Mouse (Mus musculus): Measurements from ENCODE around the gene Fitm1. TPM values are rescaled to one million over a fixed set of nuclear protein-coding genes. Genes with fewer than 3 reads are reported as not detected.

Gene Fitm1
- polyA plus RNA-seq, 1 experiment from 2014 or later, result 46.9 TPM

GRCm38 (mm10) chr14:55596036-55596690 is 20.7 kb downstream of the Fitm1 start:
- Histone ChIP-seq H3K9ac (ENCODE audit: low read depth, low read length) (no peak overlapping the region), H3K36me3 (ENCODE audit: control insufficient read depth, insufficient read depth, low read length) (peaks cover 65% of the 10 kb centered on the region), H3K4me3 (ENCODE audit: low read depth, low read length) (no peak overlapping the region), H3K27me3 (replicated peaks; ENCODE audit: control insufficient read depth, insufficient read depth, low read length) (no peaks in the 10 kb centered on the region), H3K4me2 (ENCODE audit: low read depth, low read length) (no peak overlapping the region), H3K27ac (replicated peaks; ENCODE audit: low read depth, low read length) (no peak overlapping the region), H3K4me1 (ENCODE audit: control insufficient read depth, insufficient read depth, low read length) (peaks cover 7% of the 10 kb centered on the region), H3K9me3 (ENCODE audit: control insufficient read depth, low read length) (no peaks in the 10 kb centered on the region)
- no peak for DNase-seq (ENCODE audit: low spot score)
- no peak for ATAC-seq (ENCODE audit: low read depth)
- WGBS, result 84% methylated on average over 13 of the region's 13 CpGs

GRCm38 (mm10) chr14:55598521-55599390 is 23.3 kb downstream of the Fitm1 start:
- Histone ChIP-seq H3K36me3 (ENCODE audit: control insufficient read depth, insufficient read depth, low read length) (peaks cover 91% of the 10 kb centered on the region), H3K4me1 (ENCODE audit: control insufficient read depth, insufficient read depth, low read length) (peaks cover 3% of the 10 kb centered on the region; the same call in 1 of the 2 replicates), H3K27me3 (replicated peaks; ENCODE audit: control insufficient read depth, insufficient read depth, low read length) (no peaks in the 10 kb centered on the region), H3K9ac (ENCODE audit: low read depth, low read length) (no peak overlapping the region), H3K9me3 (ENCODE audit: control insufficient read depth, low read length) (no peaks in the 10 kb centered on the region), H3K4me2 (ENCODE audit: low read depth, low read length) (no peak overlapping the region), H3K27ac (replicated peaks; ENCODE audit: low read depth, low read length) (no peak overlapping the region), H3K4me3 (ENCODE audit: low read depth, low read length) (no peak overlapping the region)
- no peak for ATAC-seq (ENCODE audit: low read depth)
- 96% methylated on average over 21 of the region's 21 CpGs for WGBS
- DNase-seq (ENCODE audit: low spot score), result no peak

GRCm38 (mm10) chr14:55603271-55603632 is 27.8 kb downstream of the Fitm1 start, which contains the start of gene Irf9:
Irf9 (plus strand) TSS chr14:55603571.
- DNase-seq (ENCODE audit: low spot score) (no peak), ATAC-seq (ENCODE audit: low read depth) (no peak)
- peak within 1 kb of the TSS; percentile 60 for H3K9ac ChIP-seq (ENCODE audit: low read depth, low read length)
- H3K36me3 ChIP-seq (ENCODE audit: control insufficient read depth, insufficient read depth, low read length), result peaks cover 81% of the 10 kb centered on the region
- H3K4me3 ChIP-seq (ENCODE audit: low read depth, low read length), result peak within 1 kb of the TSS; percentile 42
- WGBS, result 83% methylated on average over 7 of the region's 7 CpGs
- H3K4me2 ChIP-seq (ENCODE audit: low read depth, low read length), result peak within 1 kb of the TSS; percentile 59
- no peaks in the 10 kb centered on the region for H3K27me3 ChIP-seq (replicated peaks; ENCODE audit: control insufficient read depth, insufficient read depth, low read length)
- no peaks in the 10 kb centered on the region for H3K9me3 ChIP-seq (ENCODE audit: control insufficient read depth, low read length)
- peaks cover 4% of the 10 kb centered on the region; the same call in 1 of the 2 replicates for H3K4me1 ChIP-seq (ENCODE audit: control insufficient read depth, insufficient read depth, low read length)
- peak within 1 kb of the TSS; percentile 48 for H3K27ac ChIP-seq (replicated peaks; ENCODE audit: low read depth, low read length)

- Histone ChIP-seq H3K9ac (ENCODE audit: low read depth, low read length) (peak overlapping the region; percentile 60), H3K9me3 (ENCODE audit: control insufficient read depth, low read length) (no peaks in the 10 kb centered on the region), H3K4me1 (ENCODE audit: control insufficient read depth, insufficient read depth, low read length) (peaks cover 4% of the 10 kb centered on the region; the same call in 1 of the 2 replicates), H3K4me3 (ENCODE audit: low read depth, low read length) (peak overlapping the region; percentile 42), H3K4me2 (ENCODE audit: low read depth, low read length) (peak overlapping the region; percentile 59), H3K27ac (replicated peaks; ENCODE audit: low read depth, low read length) (peak overlapping the region; percentile 48), H3K36me3 (ENCODE audit: control insufficient read depth, insufficient read depth, low read length) (peaks cover 81% of the 10 kb centered on the region), H3K27me3 (replicated peaks; ENCODE audit: control insufficient read depth, insufficient read depth, low read length) (no peaks in the 10 kb centered on the region)
- DNase-seq (ENCODE audit: low spot score), result peak; percentile 95
- peak; percentile 95 for ATAC-seq (ENCODE audit: low read depth)
- 18% methylated on average over 19 of the region's 19 CpGs for WGBS
Measured at GRCm38 (mm10) chr14:55603633-55604576, 28.5 kb downstream of the Fitm1 start.

GRCm38 (mm10) chr14:55604823-55605222 is 29.4 kb downstream of the Fitm1 start:
- H3K27me3 ChIP-seq (replicated peaks; ENCODE audit: control insufficient read depth, insufficient read depth, low read length), result no peaks in the 10 kb centered on the region
- H3K9me3 ChIP-seq (ENCODE audit: control insufficient read depth, low read length), result no peaks in the 10 kb centered on the region
- H3K4me2 ChIP-seq (ENCODE audit: low read depth, low read length), result peak overlapping the region; percentile 59
- DNase-seq (ENCODE audit: low spot score) (no peak), ATAC-seq (ENCODE audit: low read depth) (no peak)
- 0 out of 2 replicates have a peak overlapping the region, but pooled peaks have one; percentile 42 for H3K4me3 ChIP-seq (ENCODE audit: low read depth, low read length)
- 86% methylated on average over 11 of the region's 11 CpGs for WGBS
- H3K36me3 ChIP-seq (ENCODE audit: control insufficient read depth, insufficient read depth, low read length), result peaks cover 81% of the 10 kb centered on the region
- 0 out of 2 replicates have a peak overlapping the region, but pooled peaks have one; percentile 24 for H3K27ac ChIP-seq (replicated peaks; ENCODE audit: low read depth, low read length)
- 0 out of 2 replicates have a peak overlapping the region, but pooled peaks have one; percentile 14 for H3K9ac ChIP-seq (ENCODE audit: low read depth, low read length)
- peaks cover 4% of the 10 kb centered on the region; the same call in 1 of the 2 replicates for H3K4me1 ChIP-seq (ENCODE audit: control insufficient read depth, insufficient read depth, low read length)

GRCm38 (mm10) chr14:55605743-55606459 is 30.5 kb downstream of the Fitm1 start:
- ATAC-seq (ENCODE audit: low read depth) (no peak), DNase-seq (ENCODE audit: low spot score) (no peak)
- Histone ChIP-seq H3K4me3 (ENCODE audit: low read depth, low read length) (no peak overlapping the region), H3K9me3 (ENCODE audit: control insufficient read depth, low read length) (no peaks in the 10 kb centered on the region), H3K9ac (ENCODE audit: low read depth, low read length) (no peak overlapping the region), H3K27me3 (replicated peaks; ENCODE audit: control insufficient read depth, insufficient read depth, low read length) (no peaks in the 10 kb centered on the region), H3K4me1 (ENCODE audit: control insufficient read depth, insufficient read depth, low read length) (peaks cover 4% of the 10 kb centered on the region; the same call in 1 of the 2 replicates), H3K36me3 (ENCODE audit: control insufficient read depth, insufficient read depth, low read length) (peaks cover 73% of the 10 kb centered on the region), H3K4me2 (ENCODE audit: low read depth, low read length) (no peak overlapping the region), H3K27ac (replicated peaks; ENCODE audit: low read depth, low read length) (no peak overlapping the region)
- WGBS, result 87% methylated on average over 16 of the region's 16 CpGs

GRCm38 (mm10) chr14:55608339-55608738 is 32.9 kb downstream of the Fitm1 start:
- no peaks in the 10 kb centered on the region for H3K27me3 ChIP-seq (replicated peaks; ENCODE audit: control insufficient read depth, insufficient read depth, low read length)
- no peak overlapping the region for H3K27ac ChIP-seq (replicated peaks; ENCODE audit: low read depth, low read length)
- peaks cover 49% of the 10 kb centered on the region for H3K36me3 ChIP-seq (ENCODE audit: control insufficient read depth, insufficient read depth, low read length)

More at GRCm38 (mm10) chr14:55608339-55608738, 32.9 kb downstream of the Fitm1 start:
- H3K4me1 ChIP-seq (ENCODE audit: control insufficient read depth, insufficient read depth, low read length), result peaks cover 4% of the 10 kb centered on the region; the same call in 1 of the 2 replicates
- DNase-seq (ENCODE audit: low spot score), result no peak
- WGBS, result 94% methylated on average over 6 of the region's 6 CpGs
- H3K9me3 ChIP-seq (ENCODE audit: control insufficient read depth, low read length), result no peaks in the 10 kb centered on the region
- no peak overlapping the region for H3K4me3 ChIP-seq (ENCODE audit: low read depth, low read length)
- no peak for ATAC-seq (ENCODE audit: low read depth)
- no peak overlapping the region for H3K4me2 ChIP-seq (ENCODE audit: low read depth, low read length)
- H3K9ac ChIP-seq (ENCODE audit: low read depth, low read length), result no peak overlapping the region
